Mouse (Mus musculus) midbrain, embryonic 15.5 days (tissue): Measurements from ENCODE around the gene Myom3. TPM values are rescaled to one million over a fixed set of nuclear protein-coding genes. Genes with fewer than 3 reads are reported as not detected.

ENCODE experiments used
- ATAC-seq: fragments of 200-750 bp; cut with Nextera tagmentation; replicated peaks from 2 replicates; pipeline ENCODE4 v1.8.0; 2017; ENCODE audit warnings: moderate TSS enrichment
- H3K27ac ChIP-seq: fragments of 300-500 bp; sonication (generic); 2 replicates; pipeline ENCODE4 v1.5.1; 2015; ENCODE audit warnings: mild to moderate bottlenecking, inconsistent platforms
- H3K27me3 ChIP-seq: fragments of 300-500 bp; sonication (generic); replicated peaks from 2 replicates; pipeline ENCODE4 v1.6.1; 2015; ENCODE audit warnings: inconsistent platforms
- H3K36me3 ChIP-seq: fragments of 300-500 bp; sonication (generic); replicated peaks from 2 replicates; pipeline ENCODE4 v1.6.1; 2015; ENCODE audit warnings: inconsistent platforms
- H3K4me1 ChIP-seq: fragments of 300-500 bp; sonication (generic); 2 replicates; pipeline ENCODE4 v1.6.1; 2015; ENCODE audit warnings: inconsistent platforms
- H3K4me2 ChIP-seq: fragments of 300-500 bp; sonication (generic); 2 replicates; pipeline ENCODE4 v1.6.1; 2015; ENCODE audit warnings: inconsistent platforms, mild to moderate bottlenecking, moderate library complexity
- H3K4me3 ChIP-seq: fragments of 300-500 bp; sonication (generic); 2 replicates; pipeline ENCODE4 v1.5.1; 2015; ENCODE audit warnings: mild to moderate bottlenecking, inconsistent platforms
- H3K9ac ChIP-seq: fragments of 300-500 bp; sonication (generic); 2 replicates; pipeline ENCODE4 v1.6.1; 2015; ENCODE audit warnings: mild to moderate bottlenecking, inconsistent platforms
- H3K9me3 ChIP-seq: fragments of 300-500 bp; sonication (generic); 2 replicates; pipeline ENCODE4 v1.6.1; 2016; ENCODE audit warnings: inconsistent platforms
- WGBS: fragments of 180-500 bp; shearing (Covaris S2); methylation state at CpG from one replicate; pipeline ENCODE4 v1.1.7; 2015; ENCODE audit warnings: mixed read lengths; 5-methylcytosine and 5-hydroxymethylcytosine counted together
- polyA plus RNA-seq: library from polyadenylated mRNA; unstranded; fragments of >200 nt; fragmentation: Nextera tagmentation; extraction: Ambion mirVana; gene quantifications from 2 replicates; pipeline ENCODE4 v1.2.1, GENCODE M21; 2015

The Myom3 gene
- polyA plus RNA-seq, 1 experiment from 2014 or later = 0.27 TPM

- H3K9ac ChIP-seq = no peak overlapping the region
- H3K36me3 ChIP-seq = no peaks in the 10 kb centered on the region
- no peak overlapping the region for H3K4me3 ChIP-seq
- no peak overlapping the region for H3K4me2 ChIP-seq
- H3K27me3 ChIP-seq = no peaks in the 10 kb centered on the region
- H3K4me1 ChIP-seq = no peaks in the 10 kb centered on the region
- 93% methylated on average over 14 of the region's 14 CpGs for WGBS
- no peak overlapping the region for H3K27ac ChIP-seq
- H3K9me3 ChIP-seq = no peaks in the 10 kb centered on the region
- no peak for ATAC-seq
These were observed 19.8 kb upstream of the Myom3 start for GRCm38 (mm10) chr4:135739672-135740071.

DNA sequence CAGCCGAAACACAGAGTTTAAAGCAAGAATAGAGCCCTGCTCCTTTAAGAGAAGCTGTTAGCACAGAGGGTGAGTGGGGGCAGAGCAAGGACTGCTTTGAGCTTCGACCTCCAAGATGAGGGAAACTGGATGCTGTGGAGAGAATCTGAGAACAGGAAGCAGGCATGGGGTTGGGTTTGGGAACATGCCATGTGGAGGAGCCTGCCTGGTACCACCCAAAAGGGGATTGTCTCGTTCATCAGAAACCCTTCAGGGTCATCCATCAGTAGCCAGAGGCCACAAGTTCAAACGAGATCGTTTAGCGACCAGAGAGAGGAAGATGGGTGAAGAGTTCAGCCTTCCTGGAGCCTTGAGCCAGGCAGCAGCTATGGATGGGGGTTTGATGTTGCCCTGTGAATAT is 16.0 kb upstream of the Myom3 start:
- Histone ChIP-seq H3K4me3 (no peak overlapping the region), H3K9ac (no peak overlapping the region), H3K9me3 (no peaks in the 10 kb centered on the region), H3K27ac (no peak overlapping the region), H3K4me1 (no peaks in the 10 kb centered on the region), H3K27me3 (no peaks in the 10 kb centered on the region), H3K36me3 (no peaks in the 10 kb centered on the region), H3K4me2 (no peak overlapping the region)
- ATAC-seq = no peak
- WGBS = 62% methylated on average over 6 of the region's 6 CpGs

- ATAC-seq = no peak
- Histone ChIP-seq H3K4me1 (no peaks in the 10 kb centered on the region), H3K36me3 (no peaks in the 10 kb centered on the region), H3K4me3 (no peak overlapping the region), H3K27ac (no peak overlapping the region), H3K9me3 (no peaks in the 10 kb centered on the region), H3K9ac (no peak overlapping the region), H3K4me2 (no peak overlapping the region), H3K27me3 (no peaks in the 10 kb centered on the region)
- 65% methylated on average over 16 of the region's 16 CpGs for WGBS
These were observed 14.6 kb upstream of the Myom3 start for GRCm38 (mm10) chr4:135744726-135745448.

DNA sequence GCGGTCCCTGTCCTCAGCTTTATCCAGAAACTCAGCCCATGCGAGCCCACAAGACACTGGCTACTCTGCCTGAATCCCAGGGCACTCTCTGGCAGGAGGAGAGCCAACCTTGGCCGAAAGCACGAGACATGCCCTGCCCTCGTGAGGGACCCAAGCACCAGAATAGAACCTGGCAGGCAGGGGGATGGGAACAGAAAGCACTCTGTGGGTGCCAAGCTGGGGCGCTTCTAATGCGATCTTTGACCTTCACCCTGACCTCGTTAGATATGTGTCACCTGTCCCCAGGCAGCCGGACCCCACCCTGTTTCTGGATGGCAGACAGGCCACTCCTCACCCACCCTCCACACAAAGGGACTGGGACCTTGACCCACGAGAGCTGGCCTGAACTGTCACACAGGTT is 13.9 kb upstream of the Myom3 start:
- 83% methylated on average over 10 of the region's 10 CpGs for WGBS
- Histone ChIP-seq H3K27ac (no peak overlapping the region), H3K4me1 (no peaks in the 10 kb centered on the region), H3K9ac (no peak overlapping the region), H3K4me2 (no peak overlapping the region), H3K36me3 (no peaks in the 10 kb centered on the region), H3K27me3 (no peaks in the 10 kb centered on the region), H3K9me3 (no peaks in the 10 kb centered on the region), H3K4me3 (no peak overlapping the region)
- no peak for ATAC-seq

GRCm38 (mm10) chr4:135750896-135751295 is 8.6 kb upstream of the Myom3 start:
- Histone ChIP-seq H3K36me3 (no peaks in the 10 kb centered on the region), H3K27ac (no peak overlapping the region), H3K9ac (no peak overlapping the region), H3K9me3 (no peaks in the 10 kb centered on the region), H3K4me3 (no peak overlapping the region), H3K4me1 (no peaks in the 10 kb centered on the region), H3K27me3 (no peaks in the 10 kb centered on the region), H3K4me2 (no peak overlapping the region)
- ATAC-seq = no peak
- WGBS = 82% methylated on average over 8 of the region's 8 CpGs

GRCm38 (mm10) chr4:135752106-135752778 is 7.3 kb upstream of the Myom3 start:
- 77% methylated on average over 7 of the region's 7 CpGs for WGBS
- Histone ChIP-seq H3K27ac (no peak overlapping the region), H3K4me3 (no peak overlapping the region), H3K4me1 (no peaks in the 10 kb centered on the region), H3K27me3 (no peaks in the 10 kb centered on the region), H3K9ac (no peak overlapping the region), H3K4me2 (no peak overlapping the region), H3K9me3 (no peaks in the 10 kb centered on the region), H3K36me3 (no peaks in the 10 kb centered on the region)
- ATAC-seq = no peak

DNA sequence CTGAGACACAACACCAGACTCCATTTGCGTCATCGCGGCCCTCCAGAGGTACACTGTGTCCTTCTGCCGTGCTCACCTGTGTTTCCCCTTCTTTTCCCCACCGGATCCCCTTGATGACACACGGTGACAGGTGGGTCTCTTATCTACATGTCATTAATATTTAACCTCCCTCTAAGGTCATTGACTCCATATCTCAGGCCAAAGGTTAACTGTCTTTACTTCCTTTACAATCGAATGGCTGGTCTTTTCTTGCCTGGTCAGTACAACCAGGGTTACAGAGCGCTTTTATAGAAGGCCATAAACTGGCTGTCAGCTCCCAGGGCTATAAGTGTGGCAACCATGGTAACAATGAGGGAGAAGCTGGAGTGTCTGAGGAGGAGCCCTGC is 6.7 kb upstream of the Myom3 start:
- no peak overlapping the region for H3K4me2 ChIP-seq
- H3K27me3 ChIP-seq = no peaks in the 10 kb centered on the region
- no peak overlapping the region for H3K9ac ChIP-seq
- no peaks in the 10 kb centered on the region for H3K4me1 ChIP-seq
- no peaks in the 10 kb centered on the region for H3K9me3 ChIP-seq
- 91% methylated on average over 8 of the region's 8 CpGs for WGBS
- no peak for ATAC-seq
- no peak overlapping the region for H3K27ac ChIP-seq
- H3K36me3 ChIP-seq = no peaks in the 10 kb centered on the region
- H3K4me3 ChIP-seq = no peak overlapping the region

GRCm38 (mm10) chr4:135758331-135758730 is 1.2 kb upstream of the Myom3 start:
- no peak for ATAC-seq
- WGBS = 31% methylated on average over 4 of the region's 4 CpGs

DNA sequence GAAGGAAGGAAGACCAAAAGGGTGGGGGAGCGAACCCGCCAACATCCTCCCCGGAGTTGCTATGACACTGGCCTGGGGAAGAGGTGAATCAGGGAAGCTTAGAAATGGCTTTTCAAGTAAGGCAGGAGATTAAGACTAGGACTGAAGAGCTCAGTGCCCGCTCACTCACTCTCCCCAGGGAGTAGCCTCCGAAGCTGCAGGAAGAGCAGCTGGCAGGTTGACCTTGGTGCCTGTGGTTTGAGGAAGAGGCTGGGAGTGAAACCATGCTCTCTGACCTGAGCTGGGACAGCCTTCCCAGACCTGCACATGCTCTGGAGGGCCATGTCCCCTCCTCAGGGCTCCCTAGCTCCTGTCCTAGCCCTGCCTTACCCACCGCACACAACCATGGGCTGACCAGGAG is 690 bp upstream of the Myom3 start:
- peaks cover 5% of the 10 kb centered on the region for H3K4me1 ChIP-seq
- no peak overlapping the region for H3K4me2 ChIP-seq
- H3K27ac ChIP-seq = no peak overlapping the region
- H3K9ac ChIP-seq = no peak overlapping the region
- no peak for ATAC-seq
- H3K36me3 ChIP-seq = no peaks in the 10 kb centered on the region
- no peaks in the 10 kb centered on the region for H3K27me3 ChIP-seq
- WGBS = 32% methylated on average over 6 of the region's 6 CpGs
- H3K9me3 ChIP-seq = no peaks in the 10 kb centered on the region
- no peak overlapping the region for H3K4me3 ChIP-seq

More at GRCm38 (mm10) chr4:135758331-135758730, 1.2 kb upstream of the Myom3 start:
- no peaks in the 10 kb centered on the region for H3K9me3 ChIP-seq
- no peak overlapping the region for H3K27ac ChIP-seq
- no peaks in the 10 kb centered on the region for H3K36me3 ChIP-seq
- no peak overlapping the region for H3K4me3 ChIP-seq
- H3K4me2 ChIP-seq = no peak overlapping the region
- peaks cover 5% of the 10 kb centered on the region for H3K4me1 ChIP-seq
- no peak overlapping the region for H3K9ac ChIP-seq
- no peaks in the 10 kb centered on the region for H3K27me3 ChIP-seq

DNA sequence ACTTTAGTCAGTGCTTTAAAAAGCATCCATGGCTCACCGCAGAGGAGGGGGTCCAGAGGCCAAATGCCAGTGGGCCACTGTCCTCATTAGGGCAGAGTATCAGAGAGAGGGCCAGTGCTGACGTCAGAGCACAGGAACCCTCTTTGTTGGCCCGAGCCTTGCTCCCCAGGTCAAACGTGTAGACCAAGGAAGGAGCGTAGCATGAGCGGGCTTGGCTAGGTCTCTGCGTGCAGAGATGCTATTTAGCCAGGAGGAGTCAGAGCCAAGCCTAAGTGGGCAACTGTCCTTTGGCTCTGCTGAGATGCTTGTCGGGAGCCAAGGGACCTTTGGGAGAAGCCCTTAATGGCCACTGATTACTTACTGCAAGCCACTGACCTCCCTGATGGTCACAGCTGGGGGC is 1.5 kb downstream of the Myom3 start:
- Histone ChIP-seq H3K9ac (no peak overlapping the region), H3K36me3 (no peaks in the 10 kb centered on the region), H3K27ac (no peak overlapping the region), H3K27me3 (no peaks in the 10 kb centered on the region), H3K4me3 (no peak overlapping the region), H3K4me2 (no peak overlapping the region), H3K9me3 (no peaks in the 10 kb centered on the region), H3K4me1 (peaks cover 5% of the 10 kb centered on the region)
- no peak for ATAC-seq
- 71% methylated on average over 8 of the region's 8 CpGs for WGBS

DNA sequence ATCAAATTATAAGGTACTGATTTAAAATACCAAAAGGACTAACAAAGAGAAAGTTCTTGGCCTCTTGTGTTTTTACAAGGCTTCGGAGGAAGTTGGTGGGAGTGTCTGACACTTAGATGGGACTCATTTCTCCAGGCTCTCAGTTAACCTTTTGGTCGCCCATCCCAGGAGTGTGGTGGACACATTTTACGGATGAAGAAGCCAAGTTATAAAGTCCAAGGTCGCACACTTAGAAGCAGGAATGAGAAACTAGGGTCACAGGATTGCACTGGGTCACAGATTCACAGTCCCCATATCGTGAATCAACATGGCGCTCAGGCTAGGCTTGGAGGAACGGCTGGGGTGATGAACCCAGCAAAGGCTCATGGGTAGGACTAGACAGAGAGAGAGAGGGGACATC is 2.1 kb downstream of the Myom3 start:
- Histone ChIP-seq H3K4me2 (no peak overlapping the region), H3K9me3 (no peaks in the 10 kb centered on the region), H3K9ac (no peak overlapping the region), H3K4me1 (peaks cover 5% of the 10 kb centered on the region), H3K27ac (no peak overlapping the region), H3K36me3 (no peaks in the 10 kb centered on the region), H3K4me3 (no peak overlapping the region), H3K27me3 (no peaks in the 10 kb centered on the region)
- ATAC-seq = no peak
- WGBS = 84% methylated on average over 7 of the region's 7 CpGs

DNA sequence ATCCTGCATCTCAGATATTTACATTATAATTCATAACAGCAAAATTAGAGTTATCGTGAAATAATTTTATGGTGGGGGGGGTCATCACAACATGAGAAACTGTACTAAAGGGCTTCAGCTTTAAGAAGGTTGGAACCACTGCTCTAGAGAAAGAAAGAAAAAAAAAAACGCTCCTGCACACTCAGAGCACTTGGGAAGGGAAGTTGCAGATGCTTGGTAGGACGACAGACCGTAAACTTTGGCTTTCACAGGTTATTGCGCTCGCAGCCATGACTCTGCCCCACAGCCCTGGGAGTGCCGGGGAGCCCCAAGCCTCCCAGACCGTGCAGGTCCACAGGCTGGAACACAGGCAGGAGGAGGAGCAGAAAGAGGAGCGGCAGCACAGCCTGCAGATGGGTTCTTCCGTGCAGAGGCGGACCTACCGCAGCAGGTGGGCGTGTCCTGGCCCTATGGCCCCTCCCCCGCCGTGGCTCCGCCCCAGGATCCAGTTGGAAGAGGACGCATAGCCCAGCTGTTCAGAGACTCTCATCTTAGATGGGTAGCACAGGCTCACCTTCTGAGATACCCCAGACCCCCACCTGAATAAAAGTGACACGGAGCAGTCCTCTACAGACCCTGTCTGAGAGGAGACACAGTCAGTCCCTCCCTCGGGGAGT is 2.9 kb downstream of the Myom3 start:
- Histone ChIP-seq H3K4me2 (peak overlapping the region; percentile 49), H3K27ac (no peak overlapping the region), H3K4me3 (peak overlapping the region; percentile 24), H3K9me3 (no peaks in the 10 kb centered on the region), H3K9ac (no peak overlapping the region), H3K4me1 (peaks cover 5% of the 10 kb centered on the region), H3K36me3 (no peaks in the 10 kb centered on the region), H3K27me3 (no peaks in the 10 kb centered on the region)
- no peak for ATAC-seq
- WGBS = 9% methylated on average over 19 of the region's 19 CpGs
